In the genomic region with DNA sequence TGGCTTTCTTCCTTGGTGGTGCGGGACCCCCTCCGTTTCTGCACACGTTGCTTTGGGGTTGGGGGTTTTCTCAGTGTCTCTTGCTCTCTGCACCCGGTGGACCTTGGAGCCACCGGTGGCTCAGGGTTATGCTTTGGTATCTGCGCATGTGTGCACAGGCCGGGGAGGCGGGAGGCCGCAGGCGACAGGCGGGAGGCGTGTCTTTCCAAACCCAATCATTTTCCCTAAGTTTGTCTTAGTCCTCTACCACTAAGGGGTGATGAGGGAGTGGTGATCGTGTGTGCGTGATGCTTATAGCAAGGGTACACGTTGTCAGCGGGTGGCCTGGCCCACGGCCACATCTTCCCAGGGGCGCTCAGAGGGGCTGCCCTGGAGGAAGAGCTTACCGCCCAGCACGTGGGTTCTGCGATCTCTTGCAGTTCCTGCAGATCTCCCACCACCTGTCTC, we compare ENCODE assay signal across 8 mouse cellular contexts. TPM values are rescaled to one million over a fixed set of nuclear protein-coding genes. Genes with fewer than 3 reads are reported as not detected.
DNase-seq lines count a peak whose midpoint lies in the region; ATAC-seq and TF ChIP-seq lines count a peak whose summit lies in the region.

No protein-coding gene starts in this region.

- H3K9me3 ChIP-seq in E14TG2a.4 (ENCODE audit: low read length), result no peaks in the 10 kb centered on the region
- no peaks in the 10 kb centered on the region for H3K9me3 ChIP-seq in forebrain, embryonic 11.5 days (ENCODE audit: control insufficient read depth, low read length)
- H3K9me3 ChIP-seq in liver, embryonic 12.5 days (replicated peaks), result no peaks in the 10 kb centered on the region

- H3K4me2 ChIP-seq in forebrain, embryonic 11.5 days (ENCODE audit: low read depth, low read length, severe bottlenecking), result peak overlapping the region; percentile 89
- H3K4me2 ChIP-seq in liver, embryonic 12.5 days, result peak overlapping the region; percentile 99

- peaks cover 20% of the 10 kb centered on the region for H3K36me3 ChIP-seq in E14TG2a.4 (ENCODE audit: insufficient read depth, low read length)
- peaks cover under 1% of the 10 kb centered on the region; the same call in 1 of the 2 replicates for H3K36me3 ChIP-seq in forebrain, embryonic 11.5 days (ENCODE audit: control insufficient read depth, insufficient read depth, low read length)
- H3K36me3 ChIP-seq in liver, embryonic 12.5 days, result peaks cover 25% of the 10 kb centered on the region

- peak; percentile 81 for ATAC-seq in forebrain, embryonic 11.5 days (replicated peaks; ENCODE audit: low FRiP score)
- ATAC-seq in liver, embryonic 12.5 days, result peak; percentile 88

- H3K4me3 ChIP-seq in E14TG2a.4 (replicated peaks; ENCODE audit: low read length), result peak overlapping the region; percentile 75
- H3K4me3 ChIP-seq in forebrain, embryonic 11.5 days (ENCODE audit: low read depth, low read length), result peak overlapping the region; percentile 34
- H3K4me3 ChIP-seq in liver, embryonic 12.5 days, result peak overlapping the region; percentile 67

- TF ChIP-seq CTCF in E14TG2a.4 (conservative IDR thresholded peaks at IDR 0.05; ENCODE audit: low read length), result no peak

- peaks cover 26% of the 10 kb centered on the region for H3K4me1 ChIP-seq in E14TG2a.4 (replicated peaks; ENCODE audit: low read depth, low read length)
- peaks cover 4% of the 10 kb centered on the region; the same call in 1 of the 2 replicates for H3K4me1 ChIP-seq in forebrain, embryonic 11.5 days (replicated peaks; ENCODE audit: control insufficient read depth, insufficient read depth, low read length)
- peaks cover 62% of the 10 kb centered on the region for H3K4me1 ChIP-seq in liver, embryonic 12.5 days

- H3K27ac ChIP-seq in forebrain, embryonic 11.5 days (ENCODE audit: low read depth, low read length), result no peak overlapping the region
- peak overlapping the region; percentile 81 for H3K27ac ChIP-seq in liver, embryonic 12.5 days

- DNase-seq in c-Kit-positive CD71-positive TER-119-negative erythroid progenitor cells, embryonic 14.5 days (ENCODE audit: low read depth), result peak; percentile 54
- DNase-seq in forebrain, embryonic 11.5 days (ENCODE audit: low spot score), result peak; percentile 78
- peak; percentile 41 to 50 for DNase-seq in heart, postnatal 14 days
- DNase-seq in kidney, postnatal 36 days, result peak; percentile 78 to 84
- peak; percentile 68 for DNase-seq in neural tube, embryonic 10.5 days (ENCODE audit: extremely low spot score, low spot score)
- DNase-seq in telencephalon, adult 2 months (ENCODE audit: low read depth, low spot score), result peak; percentile 60

- peak overlapping the region; percentile 60 for H3K9ac ChIP-seq in forebrain, embryonic 11.5 days (ENCODE audit: low read length)
- H3K9ac ChIP-seq in liver, embryonic 12.5 days, result peak overlapping the region; percentile 86

- intact Hi-C loops in heart, postnatal 14 days (cut with DNase I), result no loop called here

- peaks cover 51% of the 10 kb centered on the region for H3K27me3 ChIP-seq in E14TG2a.4 (ENCODE audit: insufficient read depth, low read length)
- no peaks in the 10 kb centered on the region for H3K27me3 ChIP-seq in forebrain, embryonic 11.5 days (ENCODE audit: control insufficient read depth, insufficient read depth, low read length)
- H3K27me3 ChIP-seq in liver, embryonic 12.5 days (replicated peaks), result no peaks in the 10 kb centered on the region

- WGBS in forebrain, embryonic 11.5 days, result 2% methylated on average over 21 of the region's 21 CpGs
- WGBS in liver, embryonic 12.5 days (ENCODE audit: insufficient replicate concordance), result 3% methylated on average over 21 of the region's 21 CpGs

RNA-seq across cellular contexts. Expression of a gene that starts 0.9 kb away (rescaled TPM):
- 0.47 and 0.49 TPM in 2 replicates for polyA plus RNA-seq in forebrain, embryonic 11.5 days (2014; fragmentation: Nextera tagmentation; extraction: Ambion mirVana)
- total RNA-seq in heart, postnatal 14 days (2021), result under 1 TPM in 1 of 2 experiments, not detected in 1; 0.45 TPM
- 6.2 and 7.6 TPM in 2 replicates for polyA plus RNA-seq in liver, embryonic 12.5 days (2016; fragmentation: Nextera tagmentation; extraction: Ambion mirVana)

RNA-seq across cellular contexts. Expression of a gene that starts 29.4 kb away (rescaled TPM):
- 26.1 and 29.7 TPM in 2 replicates for polyA plus RNA-seq in forebrain, embryonic 11.5 days (2014; fragmentation: Nextera tagmentation; extraction: Ambion mirVana)
- total RNA-seq in heart, postnatal 14 days (2021), result 10 to 100 TPM in 1 of 2 experiments, 1 to 10 TPM in 1; 8.2 to 10.1 TPM
- 10.1 and 10.2 TPM in 2 replicates for polyA plus RNA-seq in liver, embryonic 12.5 days (2016; fragmentation: Nextera tagmentation; extraction: Ambion mirVana)

RNA-seq across cellular contexts. Expression of a gene that starts 29.8 kb away (rescaled TPM):
- polyA plus RNA-seq in forebrain, embryonic 11.5 days (2014; fragmentation: Nextera tagmentation; extraction: Ambion mirVana), result 392 and 442 TPM in 2 replicates
- 100 to 1,000 TPM; 181 to 185 TPM for total RNA-seq in heart, postnatal 14 days (2021)
- polyA plus RNA-seq in liver, embryonic 12.5 days (2016; fragmentation: Nextera tagmentation; extraction: Ambion mirVana), result 252 and 256 TPM in 2 replicates

RNA-seq across cellular contexts. Expression of a gene that starts 43.0 kb away (rescaled TPM):
- not detected in 2 replicates for polyA plus RNA-seq in forebrain, embryonic 11.5 days (2014; fragmentation: Nextera tagmentation; extraction: Ambion mirVana)
- not detected for total RNA-seq in heart, postnatal 14 days (2021)
- 0.08 TPM in 1 of 2 replicates, not detected in the other for polyA plus RNA-seq in liver, embryonic 12.5 days (2016; fragmentation: Nextera tagmentation; extraction: Ambion mirVana)

RNA-seq across cellular contexts. Expression of a gene that starts 53.6 kb away (rescaled TPM):
- polyA plus RNA-seq in forebrain, embryonic 11.5 days (2014; fragmentation: Nextera tagmentation; extraction: Ambion mirVana), result 32.1 and 33.4 TPM in 2 replicates
- 10 to 100 TPM; 18.6 to 20.0 TPM for total RNA-seq in heart, postnatal 14 days (2021)
- 14.5 and 14.8 TPM in 2 replicates for polyA plus RNA-seq in liver, embryonic 12.5 days (2016; fragmentation: Nextera tagmentation; extraction: Ambion mirVana)
